Mouse (Mus musculus) testis, postnatal 10 days (tissue): Measurements from ENCODE around the gene LTO1.
"Not testable (repeated sequence)": the region's sequence is repeated elsewhere in the genome, so short reads cannot be mapped to it uniquely, and the experiment has no call there.

Source experiments
- DNase-seq: peaks from one replicate; pipeline ENCODE4 v3.0.0; 2021; ENCODE audit warnings: low spot score

LTO1 gene

GRCm38 (mm10) chr7:144914948-144915750, at the start of gene LTO1:
LTO1 (plus strand) TSS chr7:144915100.
- peak; percentile 94 for DNase-seq

GRCm38 (mm10) chr7:144867161-144867560, 47.7 kb upstream of the LTO1 start:
- DNase-seq: no peak

- no peak for DNase-seq
Observed at GRCm38 (mm10) chr7:144867602-144868001, 47.3 kb upstream of the LTO1 start.

DNA sequence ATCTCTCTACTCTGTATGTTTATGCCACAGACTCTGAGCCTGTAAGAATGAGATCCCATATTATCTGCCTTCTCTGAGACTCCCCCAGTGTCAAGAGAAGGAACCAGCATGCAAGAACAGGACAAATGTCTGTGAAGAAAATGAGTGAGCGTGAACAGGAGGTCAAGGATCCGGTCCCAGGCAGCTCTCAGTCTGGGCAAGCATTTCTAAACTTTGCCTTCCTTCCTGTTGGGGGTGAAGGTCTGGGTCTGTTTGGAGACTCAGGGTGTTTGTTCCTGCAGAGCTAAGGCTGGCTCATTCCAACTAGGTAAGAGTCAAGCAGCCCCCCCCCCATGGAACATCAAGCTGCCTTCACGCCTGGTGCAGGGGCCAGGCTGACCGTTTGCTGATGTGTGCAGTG, 42.5 kb upstream of the LTO1 start:
- no peak for DNase-seq

DNA sequence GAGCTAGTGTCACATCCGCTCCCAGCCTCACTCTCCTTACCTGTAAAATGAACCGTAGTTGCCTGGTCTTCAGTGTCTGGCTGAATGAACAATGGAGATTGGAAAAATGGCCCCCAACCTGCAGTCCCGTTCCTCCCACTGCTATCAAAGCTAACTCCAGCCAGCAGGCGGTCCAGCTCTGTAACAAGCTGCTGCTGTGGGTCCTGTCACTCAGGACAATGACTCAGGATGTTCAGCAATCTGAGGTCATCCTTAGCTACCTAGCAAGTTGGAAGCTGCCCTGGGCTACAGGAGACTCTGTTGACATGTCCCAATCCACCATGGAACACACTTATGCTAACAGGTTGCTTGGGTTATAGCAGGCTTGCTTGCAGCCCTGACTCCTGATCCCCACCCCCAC, 41.7 kb upstream of the LTO1 start:
- no peak for DNase-seq

GRCm38 (mm10) chr7:144874226-144874625, 40.7 kb upstream of the LTO1 start:
- no peak for DNase-seq

GRCm38 (mm10) chr7:144878401-144878800, 36.5 kb upstream of the LTO1 start:
- DNase-seq: no peak

DNA sequence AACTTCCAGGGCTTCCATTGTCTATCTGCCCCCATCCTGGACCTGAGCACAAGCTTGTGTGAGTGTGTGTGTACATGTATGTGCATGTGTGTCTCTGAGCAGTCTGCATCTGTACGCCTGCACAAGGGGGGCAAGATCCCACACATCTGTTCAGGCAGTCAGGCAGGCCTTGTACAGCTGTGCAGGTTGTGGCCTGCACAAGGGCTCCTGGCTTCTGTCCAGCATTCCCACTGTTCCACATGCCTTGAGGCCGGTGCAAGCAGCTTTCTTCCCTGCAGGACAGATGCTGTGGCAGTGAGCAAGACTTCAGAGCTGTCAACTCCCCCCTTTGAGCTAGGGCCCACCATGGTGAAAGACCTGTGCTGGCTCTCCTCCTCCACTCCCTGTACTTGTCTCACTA, 31.8 kb upstream of the LTO1 start:
- no peak for DNase-seq

DNA sequence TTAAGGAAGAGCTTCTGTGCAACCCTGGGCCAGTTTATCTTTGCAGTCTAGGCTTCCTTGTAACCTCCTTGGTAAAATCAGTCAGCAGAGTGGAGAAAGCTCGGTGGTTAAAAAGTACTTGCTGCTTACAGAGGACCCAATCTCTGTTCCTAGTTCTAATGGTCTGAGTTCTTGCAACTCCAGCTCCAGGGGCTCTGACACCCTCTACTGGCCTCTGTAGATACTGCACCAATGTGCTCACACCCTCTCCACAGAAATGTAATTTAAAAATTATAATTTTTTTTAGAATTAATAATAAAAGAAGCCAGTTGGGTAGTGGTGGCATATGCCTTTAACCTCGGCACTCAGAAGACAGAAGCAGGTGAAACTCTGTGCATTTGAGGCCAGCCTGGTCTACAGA, 27.2 kb upstream of the LTO1 start:
- no peak for DNase-seq

GRCm38 (mm10) chr7:144888564-144889299, 26.2 kb upstream of the LTO1 start:
- DNase-seq: peak; percentile 56

DNA sequence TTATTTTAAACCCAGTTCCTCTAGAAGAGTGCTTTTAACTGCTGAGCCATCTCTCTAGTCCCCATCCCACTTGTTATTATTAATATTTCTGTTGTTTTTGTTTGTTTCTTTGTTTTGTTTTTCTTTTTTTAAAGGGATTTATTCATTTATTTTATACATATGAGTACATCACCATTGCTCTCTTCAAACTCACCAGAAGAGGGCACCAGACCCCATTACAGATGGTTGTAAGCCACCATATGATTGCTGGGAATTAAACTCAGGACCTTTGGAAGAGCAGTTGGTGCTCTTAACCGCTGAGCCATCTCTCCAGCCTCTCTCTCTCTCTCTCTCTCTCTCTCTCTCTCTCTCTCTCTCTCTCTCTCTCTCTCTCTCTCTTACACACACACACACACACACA, 24.2 kb upstream of the LTO1 start:
- not testable (repeated sequence) for DNase-seq

- no peak for DNase-seq
Observed at GRCm38 (mm10) chr7:144891863-144892262, 23.0 kb upstream of the LTO1 start.

DNA sequence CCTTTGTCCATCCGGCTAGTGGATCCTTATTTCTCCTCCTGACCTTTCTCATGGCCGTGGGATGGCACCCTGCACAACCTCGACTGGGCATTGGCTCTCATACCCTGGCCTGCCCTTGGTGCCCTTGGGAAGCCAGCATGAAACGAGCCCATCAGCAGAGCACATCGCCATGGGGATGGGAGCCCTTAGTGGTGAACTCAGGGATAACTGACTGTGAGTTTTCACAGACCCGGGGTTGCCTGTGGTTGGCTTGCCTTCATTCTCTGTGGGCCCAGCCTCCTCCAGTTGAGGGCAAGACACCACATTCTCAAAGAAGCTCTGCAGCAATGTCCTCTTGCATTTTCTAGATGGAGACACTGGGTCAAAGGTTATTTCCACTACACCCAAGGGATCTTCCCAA, 22.6 kb upstream of the LTO1 start:
- no peak for DNase-seq

DNA sequence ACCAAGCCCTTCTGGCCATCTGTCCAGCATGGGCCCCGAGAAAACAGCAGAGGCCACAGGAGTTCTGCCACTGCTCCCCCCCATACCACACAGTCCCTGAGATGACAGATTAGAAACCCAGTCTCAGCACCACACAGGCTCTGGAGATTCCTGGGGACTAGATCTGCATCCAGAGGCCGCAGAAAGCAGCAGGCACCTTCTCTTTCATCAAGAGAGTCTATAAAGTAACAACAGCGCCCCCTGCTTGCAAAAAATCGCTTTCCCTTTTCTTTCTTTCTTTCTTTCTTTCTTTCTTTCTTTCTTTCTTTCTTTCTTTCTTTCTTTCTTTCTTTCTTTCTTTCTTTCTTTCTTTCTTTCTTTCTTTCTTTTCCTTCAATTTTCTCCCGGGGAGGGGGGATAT, 20.7 kb upstream of the LTO1 start:
- DNase-seq: peak; percentile 73

- no peak for DNase-seq
Observed at GRCm38 (mm10) chr7:144894706-144895105, 20.2 kb upstream of the LTO1 start.

DNA sequence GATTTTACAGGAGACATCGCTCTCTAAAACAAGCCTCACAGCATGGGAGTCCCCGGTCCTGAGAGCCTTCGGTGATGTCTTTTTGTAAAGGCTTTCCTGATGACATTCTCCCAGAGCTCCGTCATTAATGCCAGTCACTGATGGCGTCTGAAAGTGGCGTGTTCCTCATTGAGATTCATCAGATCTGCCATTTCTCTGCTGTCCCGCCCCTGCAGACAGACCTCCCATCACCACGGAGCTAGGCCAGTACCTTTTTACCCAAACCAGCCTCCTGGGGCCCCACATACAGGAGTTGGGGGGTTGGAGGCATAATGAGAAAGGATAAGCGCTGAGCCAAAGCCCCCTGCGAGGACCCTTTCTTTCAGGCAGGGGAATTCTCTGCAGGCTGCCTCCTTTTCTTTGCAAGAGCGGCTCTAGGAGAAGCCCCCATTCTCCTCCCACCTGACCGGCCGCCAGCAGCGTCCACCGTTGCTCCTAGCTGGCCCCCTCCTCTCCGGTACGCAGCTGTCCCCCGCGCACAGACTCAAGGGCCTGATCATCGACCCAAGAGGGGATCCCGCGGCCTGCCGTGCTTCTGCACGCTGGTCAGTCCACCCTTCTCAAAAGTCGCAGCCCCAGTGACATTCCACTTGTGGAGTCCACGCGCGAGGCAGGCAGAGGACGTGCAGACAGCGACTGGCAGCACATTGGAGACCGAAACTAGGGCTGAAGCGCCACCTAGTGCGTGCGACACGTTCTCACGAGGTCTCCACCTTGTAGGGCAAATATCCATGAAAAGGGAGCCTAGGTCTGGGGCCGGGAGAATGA, 19.4 kb upstream of the LTO1 start:
- peak; percentile 85 for DNase-seq

- DNase-seq: peak; percentile 63
Observed at GRCm38 (mm10) chr7:144896294-144897218, 18.3 kb upstream of the LTO1 start, which contains the start of gene Fgf15. Fgf15 (plus strand) TSS chr7:144896531.

DNA sequence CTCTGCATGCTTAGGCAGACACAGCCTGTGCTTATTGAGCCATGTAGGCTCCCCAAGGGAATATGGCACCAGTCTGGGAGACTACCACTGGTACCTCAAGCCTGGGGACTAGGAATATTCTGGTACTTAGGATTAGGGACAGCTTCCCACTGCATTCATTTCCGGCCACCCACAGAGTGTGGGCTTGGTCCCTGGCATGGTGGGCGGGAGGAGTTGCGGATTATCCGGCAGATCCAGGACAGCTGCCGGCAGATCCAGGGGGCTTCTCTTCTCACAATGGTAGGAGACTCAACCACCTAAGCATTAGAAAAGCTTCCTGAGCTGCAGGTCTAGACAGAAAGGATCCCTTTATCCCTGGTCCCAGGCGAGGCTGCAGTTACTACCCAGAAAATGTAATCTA, 16.4 kb upstream of the LTO1 start:
- DNase-seq: no peak

- DNase-seq: not testable (repeated sequence)
Observed at GRCm38 (mm10) chr7:144905514-144905913, 9.4 kb upstream of the LTO1 start.

DNA sequence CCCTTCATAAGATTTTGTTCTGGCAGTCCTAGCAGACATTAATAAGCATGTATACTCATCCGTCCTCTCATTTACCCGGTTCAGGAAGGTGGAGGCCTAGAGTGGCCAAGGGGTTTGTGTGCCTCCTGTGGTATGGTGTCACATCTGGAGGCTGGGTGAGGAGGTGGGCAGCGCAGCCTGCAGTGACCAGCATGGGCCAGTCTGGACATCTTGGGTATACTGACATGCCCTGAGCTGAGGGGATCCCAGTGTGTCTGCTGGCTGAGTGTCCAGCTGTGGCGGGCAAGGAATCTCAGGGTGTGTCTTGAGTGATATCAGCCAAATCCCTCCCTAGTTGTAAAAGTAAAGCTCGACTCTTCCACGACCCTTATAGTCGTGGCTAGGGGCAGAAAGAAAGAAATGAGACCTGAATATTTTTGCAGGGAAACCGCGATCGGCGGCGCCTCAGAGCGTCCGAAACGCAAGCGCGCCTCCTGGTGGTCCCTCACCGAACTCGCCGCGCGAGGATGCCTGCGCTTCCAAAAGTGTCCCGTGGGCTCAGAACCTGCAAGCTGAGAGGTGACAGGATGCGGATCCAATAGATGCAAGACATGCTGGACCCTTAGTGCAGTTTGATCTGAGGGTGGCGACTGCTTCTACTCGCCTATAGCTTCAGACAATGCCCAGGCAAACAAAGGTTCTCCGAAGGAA, 8.0 kb upstream of the LTO1 start:
- DNase-seq: peak; percentile 86

GRCm38 (mm10) chr7:144907793-144908192, 7.1 kb upstream of the LTO1 start:
- DNase-seq: no peak
